ENCODE assay signal across 18 mouse cellular contexts in genomic region chr4:54074226-54074625, GRCm38 (mm10).
DNase-seq lines count a peak whose midpoint lies in the region; ATAC-seq lines count a peak whose summit lies in the region.
"Had no signal": no experiment of that assay in that cellular context is flagged by ENCODE, and none has a peak within 500 bp of the region (broad histone marks: within the 10 kb centered on the region; RNA-seq: fewer than 3 reads in every experiment).

No protein-coding gene starts in this region.

- peak; percentile 31 for DNase-seq in heart, adult 11 months
- DNase-seq in heart, postnatal 4 days, result no peak
- DNase-seq in midbrain, embryonic 11.5 days (ENCODE audit: low spot score, missing footprints), result peak; percentile 82
- DNase-seq in midbrain, embryonic 14.5 days, result no peak
- DNase-seq in ES-CJ7 (ENCODE audit: low read depth, low spot score) (peak; percentile 8), liver (no peak)
- DNase-seq: adrenal gland, postnatal 14 days; cerebellum, adult 2 months; cerebellum, postnatal 36 days; embryo, embryonic 11 days; gastrocnemius, adult 2 months; kidney, adult 2 months; lung, postnatal 4 days; thymus, adult 2 months had no signal

- H3K27ac ChIP-seq in midbrain, embryonic 11.5 days (ENCODE audit: low read depth, low read length), result no peak overlapping the region
- H3K27ac ChIP-seq in midbrain, embryonic 14.5 days (replicated peaks; ENCODE audit: low read depth, low read length), result no peak overlapping the region
- H3K27ac ChIP-seq in midbrain, embryonic 15.5 days, result no peak overlapping the region
- H3K27ac ChIP-seq: gastrocnemius, adult 2 months; kidney, postnatal 0 days; limb, embryonic 15.5 days had no signal

- no peak overlapping the region for H3K9ac ChIP-seq in midbrain, embryonic 11.5 days (ENCODE audit: low read length)
- no peak overlapping the region for H3K9ac ChIP-seq in midbrain, embryonic 14.5 days (replicated peaks; ENCODE audit: low read length)
- H3K9ac ChIP-seq in midbrain, embryonic 15.5 days, result no peak overlapping the region
- H3K9ac ChIP-seq: limb, embryonic 15.5 days had no signal

- no peak for ATAC-seq in midbrain, embryonic 11.5 days (ENCODE audit: low FRiP score)
- no peak for ATAC-seq in midbrain, embryonic 14.5 days (ENCODE audit: low FRiP score, low TSS enrichment)
- ATAC-seq in midbrain, embryonic 15.5 days (replicated peaks), result 0 out of 2 replicates have a peak, but pooled peaks have one; percentile 15

- H3K4me2 ChIP-seq in midbrain, embryonic 11.5 days, result no peak overlapping the region
- H3K4me2 ChIP-seq in midbrain, embryonic 14.5 days (ENCODE audit: low read length), result no peak overlapping the region
- no peak overlapping the region for H3K4me2 ChIP-seq in midbrain, embryonic 15.5 days
- H3K4me2 ChIP-seq: limb, embryonic 15.5 days had no signal

- no peaks in the 10 kb centered on the region for H3K27me3 ChIP-seq in midbrain, embryonic 11.5 days (ENCODE audit: control insufficient read depth, insufficient read depth, low read length)
- H3K27me3 ChIP-seq in midbrain, embryonic 14.5 days (ENCODE audit: control insufficient read depth, insufficient read depth, low read length), result no peaks in the 10 kb centered on the region
- no peaks in the 10 kb centered on the region for H3K27me3 ChIP-seq in midbrain, embryonic 15.5 days (replicated peaks)
- H3K27me3 ChIP-seq: limb, embryonic 15.5 days had no signal

- peaks cover 20% of the 10 kb centered on the region for H3K4me1 ChIP-seq in midbrain, embryonic 11.5 days (ENCODE audit: control insufficient read depth, insufficient read depth, low read length)
- peaks cover 14% of the 10 kb centered on the region; the same call in 1 of the 2 replicates for H3K4me1 ChIP-seq in midbrain, embryonic 14.5 days (ENCODE audit: control insufficient read depth, insufficient read depth, low read length)
- peaks cover 13% of the 10 kb centered on the region; the same call in 1 of the 2 replicates for H3K4me1 ChIP-seq in midbrain, embryonic 15.5 days

- 54% methylated on average over 5 of the region's 5 CpGs for WGBS in midbrain, embryonic 11.5 days
- 57% methylated on average over 5 of the region's 5 CpGs for WGBS in midbrain, embryonic 14.5 days
- WGBS in midbrain, embryonic 15.5 days, result 52% methylated on average over 5 of the region's 5 CpGs

- H3K36me3 ChIP-seq in midbrain, embryonic 11.5 days (ENCODE audit: control insufficient read depth, insufficient read depth, low read length), result no peaks in the 10 kb centered on the region
- no peaks in the 10 kb centered on the region for H3K36me3 ChIP-seq in midbrain, embryonic 14.5 days (ENCODE audit: control insufficient read depth, insufficient read depth, low read length)
- H3K36me3 ChIP-seq in midbrain, embryonic 15.5 days (replicated peaks), result no peaks in the 10 kb centered on the region
- H3K36me3 ChIP-seq: limb, embryonic 15.5 days had no signal

- peaks cover 13% of the 10 kb centered on the region; the same call in 1 of the 2 replicates for H3K9me3 ChIP-seq in midbrain, embryonic 11.5 days (ENCODE audit: control insufficient read depth, low read length)
- H3K9me3 ChIP-seq in midbrain, embryonic 14.5 days (ENCODE audit: control insufficient read depth, low read length), result peaks cover 7% of the 10 kb centered on the region; the same call in 1 of the 2 replicates
- H3K9me3 ChIP-seq in midbrain, embryonic 15.5 days, result 0 out of 2 replicates have a peak, but pooled peaks cover 4% of the 10 kb centered on the region
- H3K9me3 ChIP-seq: limb, embryonic 15.5 days had no signal

- H3K4me3 ChIP-seq in midbrain, embryonic 11.5 days (ENCODE audit: low read depth, low read length), result no peak overlapping the region
- no peak overlapping the region for H3K4me3 ChIP-seq in midbrain, embryonic 14.5 days (replicated peaks; ENCODE audit: low read depth, low read length)
- H3K4me3 ChIP-seq in midbrain, embryonic 15.5 days, result no peak overlapping the region
- H3K4me3 ChIP-seq: gastrocnemius, adult 2 months; limb, embryonic 15.5 days; myocyte had no signal

Comparison
In these comparisons a context has a peak if more than half of its experiments do, and no peak if none do; other contexts are left out.
1. DNase-seq: peak in heart, adult 11 months (single experiment), midbrain, embryonic 11.5 days (single experiment) and ES-CJ7 (single experiment); none in heart, postnatal 4 days (single experiment), midbrain, embryonic 14.5 days (single experiment) and liver (single experiment).